Mouse (Mus musculus): ENCODE measurements around the gene Pla1a.

- no peak for TF ChIP-seq POLR2A (IDR thresholded peaks at IDR 0.05; ENCODE audit: low read depth, low read length)
- no peak for TF ChIP-seq CTCF (conservative IDR thresholded peaks at IDR 0.05; ENCODE audit: insufficient read depth, insufficient read length, low read depth, low read length)
These were observed 53.0 kb downstream of the Pla1a start for GRCm38 (mm10) chr16:38379926-38380325.
